Mouse (Mus musculus) spleen, adult 2 months (tissue): Measurements from ENCODE around the gene Preb. TPM values are rescaled to one million over a fixed set of nuclear protein-coding genes. Genes with fewer than 3 reads are reported as not detected.

Source experiments
- DNase-seq, 2 experiments: peaks; one replicate each; pipeline versions ENCODE4 v3.0.0 to v3.0.0-alpha.2; 2012 to 2021; ENCODE audit warnings: low spot score in 2 of 2, low read depth in 1 of 2
- H3K27ac ChIP-seq: fragments of 200-500 bp; 2 replicates; pipeline ENCODE4 v1.5.1; 2012; ENCODE audit warnings: low read length, inconsistent platforms; ENCODE audit not compliant: insufficient read depth
- H3K27me3 ChIP-seq: fragments of 200-500 bp; 2 replicates; pipeline ENCODE4 v1.6.1; 2012; ENCODE audit warnings: mild to moderate bottlenecking, moderate library complexity, low read length, inconsistent platforms; ENCODE audit not compliant: control insufficient read depth, insufficient read depth
- H3K36me3 ChIP-seq: fragments of 200-500 bp; 2 replicates; pipeline ENCODE4 v1.6.1; 2012; ENCODE audit warnings: mild to moderate bottlenecking, low read length, inconsistent platforms; ENCODE audit not compliant: control insufficient read depth, insufficient read depth
- H3K4me1 ChIP-seq: fragments of 200-500 bp; 2 replicates; pipeline ENCODE4 v1.6.1; 2011; ENCODE audit warnings: inconsistent platforms; ENCODE audit not compliant: control insufficient read depth, insufficient read depth, insufficient read length
- H3K4me3 ChIP-seq: fragments of 200-500 bp; 2 replicates; pipeline ENCODE4 v1.5.1; 2011; ENCODE audit warnings: mild to moderate bottlenecking, inconsistent platforms; ENCODE audit not compliant: insufficient read depth, insufficient read length; ENCODE audit errors: extremely low read depth
- CTCF ChIP-seq: fragments of 200-500 bp; IDR thresholded peaks from 2 replicates; pipeline ENCODE4 v1.5.1; 2011; ENCODE audit warnings: mild to moderate bottlenecking, inconsistent platforms; ENCODE audit not compliant: insufficient read depth, insufficient read length, insufficient replicate concordance; ENCODE audit errors: extremely low read depth
- POLR2A ChIP-seq: fragments of 200-500 bp; IDR thresholded peaks from 2 replicates; pipeline ENCODE4 v1.6.1; 2011; ENCODE audit warnings: low read depth, low read length, inconsistent platforms
- WGBS: fragments of 180-500 bp; shearing (Covaris S2); methylation state at CpG from one replicate; pipeline ENCODE4 v1.1.7; 2018; 5-methylcytosine and 5-hydroxymethylcytosine counted together
- polyA plus RNA-seq: library from polyadenylated mRNA; depleted of rRNA; stranded (reverse); fragments of >200 nt; gene quantifications from 2 replicates; pipeline ENCODE4 v1.2.3, GENCODE M21; 2012

The Preb gene
- polyA plus RNA-seq, 1 experiment: 227 TPM

- TF ChIP-seq CTCF (no peak), POLR2A (no peak)
- no peak for DNase-seq
- WGBS: 78% methylated on average over 6 of the region's 6 CpGs
Measured at GRCm38 (mm10) chr5:30930846-30931245, 29.3 kb downstream of the Preb start.

GRCm38 (mm10) chr5:30930121-30930520 is 30.0 kb downstream of the Preb start:
- TF ChIP-seq POLR2A (no peak), CTCF (peak; percentile 42; the same call in 1 of the 2 replicates)
- 68% methylated on average over 4 of the region's 4 CpGs for WGBS
- no peak overlapping the region for H3K4me3 ChIP-seq
- H3K27ac ChIP-seq: no peak overlapping the region
- DNase-seq: peak in 1 of 2 experiments; percentile 44
- H3K27me3 ChIP-seq: no peaks in the 10 kb centered on the region
- no peaks in the 10 kb centered on the region for H3K36me3 ChIP-seq
- H3K4me1 ChIP-seq: no peaks in the 10 kb centered on the region

More at GRCm38 (mm10) chr5:30930846-30931245, 29.3 kb downstream of the Preb start:
- H3K36me3 ChIP-seq: no peaks in the 10 kb centered on the region
- H3K27ac ChIP-seq: no peak overlapping the region
- H3K4me3 ChIP-seq: no peak overlapping the region
- no peaks in the 10 kb centered on the region for H3K4me1 ChIP-seq
- H3K27me3 ChIP-seq: no peaks in the 10 kb centered on the region

- H3K27ac ChIP-seq: no peak overlapping the region
Measured at GRCm38 (mm10) chr5:30927945-30928529, 32.1 kb downstream of the Preb start.

GRCm38 (mm10) chr5:30926073-30926472 is 34.1 kb downstream of the Preb start:
- 89% methylated on average over 2 of the region's 2 CpGs for WGBS
- no peaks in the 10 kb centered on the region for H3K36me3 ChIP-seq
- no peaks in the 10 kb centered on the region for H3K27me3 ChIP-seq
- no peak for TF ChIP-seq POLR2A
- no peak for TF ChIP-seq CTCF
- no peak overlapping the region for H3K27ac ChIP-seq
- no peak overlapping the region for H3K4me3 ChIP-seq
- H3K4me1 ChIP-seq: peaks cover 3% of the 10 kb centered on the region; the same call in 1 of the 2 replicates
- no peak for DNase-seq

More at GRCm38 (mm10) chr5:30927945-30928529, 32.1 kb downstream of the Preb start:
- H3K27me3 ChIP-seq: no peaks in the 10 kb centered on the region
- no peaks in the 10 kb centered on the region for H3K4me1 ChIP-seq
- TF ChIP-seq POLR2A (no peak), CTCF (no peak)
- no peaks in the 10 kb centered on the region for H3K36me3 ChIP-seq
- WGBS: 63% methylated on average over 7 of the region's 7 CpGs
- no peak overlapping the region for H3K4me3 ChIP-seq
- no peak for DNase-seq

- no peak overlapping the region for H3K27ac ChIP-seq
- TF ChIP-seq CTCF: no peak
- TF ChIP-seq POLR2A: no peak
Measured at GRCm38 (mm10) chr5:30925217-30925616, 34.9 kb downstream of the Preb start.

GRCm38 (mm10) chr5:30924614-30925013 is 35.5 kb downstream of the Preb start:
- peaks cover 3% of the 10 kb centered on the region; the same call in 1 of the 2 replicates for H3K4me1 ChIP-seq
- TF ChIP-seq POLR2A (no peak), CTCF (no peak)
- WGBS: 85% methylated on average over 8 of the region's 8 CpGs
- no peak overlapping the region for H3K4me3 ChIP-seq
- no peak for DNase-seq
- no peaks in the 10 kb centered on the region for H3K27me3 ChIP-seq
- no peak overlapping the region for H3K27ac ChIP-seq
- no peaks in the 10 kb centered on the region for H3K36me3 ChIP-seq

More at GRCm38 (mm10) chr5:30925217-30925616, 34.9 kb downstream of the Preb start:
- Histone ChIP-seq H3K36me3 (no peaks in the 10 kb centered on the region), H3K4me1 (peaks cover 3% of the 10 kb centered on the region; the same call in 1 of the 2 replicates), H3K27me3 (no peaks in the 10 kb centered on the region), H3K4me3 (no peak overlapping the region)
- WGBS: 97% methylated on average over 5 of the region's 5 CpGs
- DNase-seq: no peak

GRCm38 (mm10) chr5:30923119-30923518 is 37.0 kb downstream of the Preb start:
- H3K4me3 ChIP-seq: no peak overlapping the region
- WGBS: 76% methylated on average over 6 of the region's 6 CpGs
- H3K27me3 ChIP-seq: no peaks in the 10 kb centered on the region
- peaks cover 3% of the 10 kb centered on the region; the same call in 1 of the 2 replicates for H3K4me1 ChIP-seq
- no peak for TF ChIP-seq CTCF
- no peak for TF ChIP-seq POLR2A
- H3K27ac ChIP-seq: no peak overlapping the region
- DNase-seq: no peak
- H3K36me3 ChIP-seq: no peaks in the 10 kb centered on the region
